ENCODE assay signal across 15 mouse cellular contexts in genomic region chr5:72816491-72816890, GRCm38 (mm10). TPM values are rescaled to one million over a fixed set of nuclear protein-coding genes. Genes with fewer than 3 reads are reported as not detected.
DNase-seq lines count a peak whose midpoint lies in the region; ATAC-seq lines count a peak whose summit lies in the region.
"Had no signal": no experiment of that assay in that cellular context is flagged by ENCODE, and none has a peak within 500 bp of the region (broad histone marks: within the 10 kb centered on the region; RNA-seq: fewer than 3 reads in every experiment).

No protein-coding gene starts in this region.

- H3K27me3 ChIP-seq in hindbrain, embryonic 14.5 days (ENCODE audit: control insufficient read depth, insufficient read depth, low read length) = no peaks in the 10 kb centered on the region
- H3K27me3 ChIP-seq in hindbrain, embryonic 11.5 days (ENCODE audit: control insufficient read depth, insufficient read depth, low read length) = no peaks in the 10 kb centered on the region
- H3K27me3 ChIP-seq: embryonic facial prominence, embryonic 13.5 days; forebrain, embryonic 12.5 days; liver, embryonic 13.5 days had no signal

- ATAC-seq in hindbrain, embryonic 14.5 days (ENCODE audit: low FRiP score) = no peak
- ATAC-seq in hindbrain, embryonic 11.5 days (ENCODE audit: low FRiP score) = no peak
- ATAC-seq: activated CD4-positive, CD25-positive, alpha-beta regulatory T cell, adult 4 months had no signal

- H3K27ac ChIP-seq in hindbrain, embryonic 14.5 days = no peak overlapping the region
- no peak overlapping the region for H3K27ac ChIP-seq in hindbrain, embryonic 11.5 days (ENCODE audit: low read depth, low read length)
- H3K27ac ChIP-seq: embryonic facial prominence, embryonic 13.5 days; forebrain, embryonic 12.5 days; layer of hippocampus, adult 2 months; liver, embryonic 13.5 days had no signal

- H3K9ac ChIP-seq in hindbrain, embryonic 14.5 days = no peak overlapping the region
- no peak overlapping the region for H3K9ac ChIP-seq in hindbrain, embryonic 11.5 days (ENCODE audit: low read depth, low read length)
- H3K9ac ChIP-seq: embryonic facial prominence, embryonic 13.5 days; forebrain, embryonic 12.5 days; liver, embryonic 13.5 days had no signal

- no peaks in the 10 kb centered on the region for H3K9me3 ChIP-seq in hindbrain, embryonic 14.5 days (ENCODE audit: control insufficient read depth, low read length)
- no peaks in the 10 kb centered on the region for H3K9me3 ChIP-seq in hindbrain, embryonic 11.5 days (ENCODE audit: control insufficient read depth, low read length)
- H3K9me3 ChIP-seq: embryonic facial prominence, embryonic 13.5 days; forebrain, embryonic 12.5 days; liver, embryonic 13.5 days had no signal

- H3K36me3 ChIP-seq in hindbrain, embryonic 14.5 days (replicated peaks; ENCODE audit: control insufficient read depth, insufficient read depth) = no peaks in the 10 kb centered on the region
- no peaks in the 10 kb centered on the region for H3K36me3 ChIP-seq in hindbrain, embryonic 11.5 days (ENCODE audit: control insufficient read depth, insufficient read depth, low read length)
- H3K36me3 ChIP-seq: embryonic facial prominence, embryonic 13.5 days; forebrain, embryonic 12.5 days; liver, embryonic 13.5 days had no signal

- 28% methylated on average over 2 of the region's 2 CpGs for WGBS in hindbrain, embryonic 14.5 days
- WGBS in hindbrain, embryonic 11.5 days = 43% methylated on average over 2 of the region's 2 CpGs

- H3K4me2 ChIP-seq in hindbrain, embryonic 14.5 days (replicated peaks) = 0 out of 2 replicates have a peak overlapping the region, but pooled peaks have one; percentile 12
- no peak overlapping the region for H3K4me2 ChIP-seq in hindbrain, embryonic 11.5 days (replicated peaks; ENCODE audit: low read depth, low read length)
- H3K4me2 ChIP-seq: embryonic facial prominence, embryonic 13.5 days; forebrain, embryonic 12.5 days; liver, embryonic 13.5 days had no signal

- 0 out of 2 replicates have a peak, but pooled peaks cover 4% of the 10 kb centered on the region for H3K4me1 ChIP-seq in hindbrain, embryonic 14.5 days (replicated peaks; ENCODE audit: control insufficient read depth, insufficient read depth, low read length)
- H3K4me1 ChIP-seq in hindbrain, embryonic 11.5 days (replicated peaks; ENCODE audit: control insufficient read depth, insufficient read depth, low read length) = no peaks in the 10 kb centered on the region; the same call in 1 of the 2 replicates

- no peak overlapping the region for H3K4me3 ChIP-seq in hindbrain, embryonic 14.5 days (replicated peaks; ENCODE audit: low read length)
- H3K4me3 ChIP-seq in hindbrain, embryonic 11.5 days (ENCODE audit: low read depth, low read length) = no peak overlapping the region
- H3K4me3 ChIP-seq: embryonic facial prominence, embryonic 13.5 days; forebrain, embryonic 12.5 days; layer of hippocampus, adult 2 months; liver, embryonic 13.5 days had no signal

- DNase-seq in hindbrain, embryonic 14.5 days (ENCODE audit: low spot score) = no peak
- DNase-seq in hindbrain, embryonic 11.5 days (ENCODE audit: low spot score) = no peak
- DNase-seq in 3T3-L1 (ENCODE audit: low read depth, low spot score) = peak; percentile 12
- peak; percentile 48 for DNase-seq in embryo, embryonic 10.5 days (ENCODE audit: low spot score)
- DNase-seq in neural tube, embryonic 10.5 days (ENCODE audit: extremely low spot score, low spot score) = peak; percentile 50
- no peak for DNase-seq in adrenal gland, postnatal 25 days
- DNase-seq in cerebellum, postnatal 10 days = no peak
- DNase-seq in lung, postnatal 25 days (ENCODE audit: low spot score) = no peak
- DNase-seq: cerebellum, adult 8-10 months; liver, embryonic 13.5 days; spleen, adult 18-20 months had no signal

RNA-seq across cellular contexts. Expression of gene Tec, which starts 51.8 kb away (rescaled TPM):
- polyA plus RNA-seq in hindbrain, embryonic 14.5 days (2014; fragmentation: Nextera tagmentation; extraction: Ambion mirVana) = 7.6 and 8.8 TPM in 2 replicates
- polyA plus RNA-seq in hindbrain, embryonic 11.5 days (2014; fragmentation: Nextera tagmentation; extraction: Ambion mirVana) = 5.3 and 5.4 TPM in 2 replicates
- 2.1 and 2.3 TPM in 2 replicates for total RNA-seq in adrenal gland, postnatal 25 days (2021)

Comparison
In these comparisons a context has a peak if more than half of its experiments do, and no peak if none do; other contexts are left out.
1. DNase-seq: peak in 3T3-L1 (single experiment), embryo, embryonic 10.5 days (single experiment) and neural tube, embryonic 10.5 days (single experiment); none in hindbrain, embryonic 14.5 days (single experiment), hindbrain, embryonic 11.5 days (single experiment), adrenal gland, postnatal 25 days (single experiment), cerebellum, postnatal 10 days (0 of 2) and lung, postnatal 25 days (single experiment).